Comparison of ENCODE assay signal across 12 mouse cellular contexts in the genomic region with DNA sequence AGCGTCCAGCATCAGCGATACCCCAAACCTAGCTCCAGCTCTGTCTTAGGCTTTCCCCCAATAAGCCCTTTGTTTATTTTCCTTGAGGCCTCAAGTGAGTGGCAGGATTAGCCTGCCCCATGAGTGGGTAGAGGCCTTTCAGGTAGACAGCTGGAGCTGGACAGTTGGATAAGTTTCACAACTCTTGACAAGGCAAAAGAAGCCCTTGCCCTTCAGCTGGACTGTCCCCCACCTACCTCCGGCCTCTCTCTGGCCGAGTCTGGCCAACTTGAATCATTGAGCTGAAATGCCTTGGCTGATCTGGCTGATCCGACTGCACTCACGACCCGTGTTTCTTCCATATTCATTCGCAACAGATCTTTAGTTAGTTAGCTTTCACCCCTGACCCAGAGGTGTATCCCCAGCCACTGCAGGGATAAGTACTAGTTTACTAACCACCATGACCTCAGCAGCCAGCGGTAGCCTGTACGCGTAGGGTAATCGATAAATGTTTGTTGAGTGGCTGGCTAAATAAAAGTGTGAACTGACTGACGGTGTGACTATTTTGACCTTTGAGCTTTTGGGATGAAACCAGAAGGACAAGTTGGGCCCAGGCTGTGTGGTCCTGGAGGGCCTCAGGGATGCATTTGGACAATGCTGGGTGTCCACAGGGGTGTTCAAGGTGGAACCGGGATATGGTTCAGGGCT. TPM values are rescaled to one million over a fixed set of nuclear protein-coding genes. Genes with fewer than 3 reads are reported as not detected.
DNase-seq lines count a peak whose midpoint lies in the region; ATAC-seq and TF ChIP-seq lines count a peak whose summit lies in the region.
"Had no signal": no experiment of that assay in that cellular context is flagged by ENCODE, and none has a peak within 500 bp of the region (broad histone marks: within the 10 kb centered on the region; RNA-seq: fewer than 3 reads in every experiment).

No protein-coding gene starts in this region.

- 76% methylated on average over 14 of the region's 14 CpGs for WGBS in heart, embryonic 15.5 days
- 35% methylated on average over 14 of the region's 14 CpGs for WGBS in lung, postnatal 0 days
- 76% methylated on average over 14 of the region's 14 CpGs for WGBS in limb, embryonic 13.5 days

- intact Hi-C loops in heart, postnatal 14 days (cut with DNase I) = no loop called here

- H3K9ac ChIP-seq in heart, embryonic 15.5 days = no peak overlapping the region
- H3K9ac ChIP-seq in lung, postnatal 0 days (replicated peaks; ENCODE audit: low read depth) = no peak overlapping the region
- H3K9ac ChIP-seq in limb, embryonic 13.5 days = no peak overlapping the region

- peaks cover 12% of the 10 kb centered on the region for H3K4me1 ChIP-seq in heart, embryonic 15.5 days (replicated peaks)
- no peaks in the 10 kb centered on the region for H3K4me1 ChIP-seq in lung, postnatal 0 days (ENCODE audit: insufficient read depth, low read depth, low read length)
- peaks cover 28% of the 10 kb centered on the region for H3K4me1 ChIP-seq in limb, embryonic 13.5 days

- peak overlapping the region; percentile 46; the same call in 1 of the 2 replicates for H3K4me3 ChIP-seq in heart, embryonic 15.5 days
- no peak overlapping the region for H3K4me3 ChIP-seq in lung, postnatal 0 days (ENCODE audit: low read depth, low read length)
- H3K4me3 ChIP-seq in limb, embryonic 13.5 days = no peak overlapping the region
- H3K4me3 ChIP-seq: myocyte had no signal

- TF ChIP-seq EP300 in lung, postnatal 0 days (IDR thresholded peaks at IDR 0.05) = no peak

- H3K27me3 ChIP-seq in heart, embryonic 15.5 days = peaks cover 15% of the 10 kb centered on the region
- no peaks in the 10 kb centered on the region for H3K27me3 ChIP-seq in lung, postnatal 0 days (replicated peaks; ENCODE audit: insufficient read depth, low read length)
- H3K27me3 ChIP-seq in limb, embryonic 13.5 days = peaks cover 18% of the 10 kb centered on the region

- no peaks in the 10 kb centered on the region for H3K36me3 ChIP-seq in heart, embryonic 15.5 days
- no peaks in the 10 kb centered on the region for H3K36me3 ChIP-seq in lung, postnatal 0 days (ENCODE audit: insufficient read depth, low read length)
- no peaks in the 10 kb centered on the region for H3K36me3 ChIP-seq in limb, embryonic 13.5 days

- no peak for ATAC-seq in heart, embryonic 15.5 days (replicated peaks; ENCODE audit: insufficient number of reproducible peaks, insufficient read depth, low FRiP score, low read depth)
- no peak for ATAC-seq in lung, postnatal 0 days
- ATAC-seq in limb, embryonic 13.5 days (ENCODE audit: low FRiP score, low read depth) = no peak
- ATAC-seq: activated CD4-positive, CD25-positive, alpha-beta regulatory T cell, adult 4 months had no signal

- no peak for TF ChIP-seq CTCF in lung, postnatal 0 days (IDR thresholded peaks at IDR 0.05)

- H3K9me3 ChIP-seq in heart, embryonic 15.5 days (replicated peaks) = no peaks in the 10 kb centered on the region
- no peaks in the 10 kb centered on the region for H3K9me3 ChIP-seq in lung, postnatal 0 days (ENCODE audit: low read length)
- H3K9me3 ChIP-seq in limb, embryonic 13.5 days = peaks cover 5% of the 10 kb centered on the region

- H3K27ac ChIP-seq in heart, embryonic 15.5 days = no peak overlapping the region
- peak overlapping the region; percentile 83 for H3K27ac ChIP-seq in lung, postnatal 0 days (ENCODE audit: low read length)
- no peak overlapping the region for H3K27ac ChIP-seq in limb, embryonic 13.5 days
- H3K27ac ChIP-seq: macrophage had no signal

- no peak for DNase-seq in heart, postnatal 14 days
- DNase-seq in lung, postnatal 0 days (ENCODE audit: low spot score) = peak; percentile 19
- DNase-seq in lung, adult 18-20 months = no peak
- DNase-seq in yolk sac, embryonic 10.5 days (ENCODE audit: low spot score) = peak; percentile 58
- no peak for DNase-seq in layer of hippocampus, postnatal 10 days (ENCODE audit: low spot score in 2 of 2)

- H3K4me2 ChIP-seq in heart, embryonic 15.5 days = peak overlapping the region; percentile 74
- peak overlapping the region; percentile 65 for H3K4me2 ChIP-seq in lung, postnatal 0 days (replicated peaks; ENCODE audit: low read depth, low read length)
- H3K4me2 ChIP-seq in limb, embryonic 13.5 days (replicated peaks) = peak overlapping the region; percentile 67

RNA-seq across cellular contexts. Expression of a gene that starts 0.7 kb away (rescaled TPM):
- polyA plus RNA-seq in heart, embryonic 15.5 days (2015; fragmentation: Nextera tagmentation; extraction: Ambion mirVana) = 0.39 and 1.2 TPM in 2 replicates
- under 1 TPM; 0.22 to 0.26 TPM for total RNA-seq in heart, postnatal 14 days (2021)
- polyA plus RNA-seq in lung, postnatal 0 days (2015; fragmentation: Nextera tagmentation; extraction: Ambion mirVana) = 16.7 and 17.4 TPM in 2 replicates
- 1.8 and 2.0 TPM in 2 replicates for polyA plus RNA-seq in limb, embryonic 13.5 days (2015; fragmentation: Nextera tagmentation; extraction: Ambion mirVana)
- total RNA-seq in layer of hippocampus, postnatal 10 days (2021) = 1 to 10 TPM in 1 of 2 experiments, under 1 TPM in 1; 0.58 to 1.2 TPM
- polyA plus RNA-seq: activated CD4-positive, CD25-positive, alpha-beta regulatory T cell, adult 4 months; macrophage; myocyte had no signal

RNA-seq across cellular contexts. Expression of a gene that starts 17.8 kb away (rescaled TPM):
- 0.48 and 2.0 TPM in 2 replicates for polyA plus RNA-seq in heart, embryonic 15.5 days (2015; fragmentation: Nextera tagmentation; extraction: Ambion mirVana)
- not detected for total RNA-seq in heart, postnatal 14 days (2021)
- 23.1 and 23.2 TPM in 2 replicates for polyA plus RNA-seq in lung, postnatal 0 days (2015; fragmentation: Nextera tagmentation; extraction: Ambion mirVana)
- 1.0 and 2.0 TPM in 2 replicates for polyA plus RNA-seq in limb, embryonic 13.5 days (2015; fragmentation: Nextera tagmentation; extraction: Ambion mirVana)
- not detected for total RNA-seq in layer of hippocampus, postnatal 10 days (2021)
- total RNA-seq: common myeloid progenitor, adult 5-6 weeks had no signal
- polyA plus RNA-seq: activated CD4-positive, CD25-positive, alpha-beta regulatory T cell, adult 4 months; heart, postnatal 0 days; macrophage; myocyte had no signal

RNA-seq across cellular contexts. Expression of a gene that starts 54.7 kb away (rescaled TPM):
- polyA plus RNA-seq in heart, embryonic 15.5 days (2015; fragmentation: Nextera tagmentation; extraction: Ambion mirVana) = 51.9 and 63.3 TPM in 2 replicates
- total RNA-seq in heart, postnatal 14 days (2021) = 100 to 1,000 TPM; 101 to 106 TPM
- polyA plus RNA-seq in lung, postnatal 0 days (2015; fragmentation: Nextera tagmentation; extraction: Ambion mirVana) = 108 and 119 TPM in 2 replicates
- polyA plus RNA-seq in limb, embryonic 13.5 days (2015; fragmentation: Nextera tagmentation; extraction: Ambion mirVana) = 21.5 and 22.8 TPM in 2 replicates
- 10 to 100 TPM; 15.3 to 16.2 TPM for total RNA-seq in layer of hippocampus, postnatal 10 days (2021)
- polyA plus RNA-seq: activated CD4-positive, CD25-positive, alpha-beta regulatory T cell, adult 4 months; macrophage; myocyte had no signal

Comparison
In these comparisons a context has a peak if more than half of its experiments do, and no peak if none do; other contexts are left out.
1. DNase-seq: peak in lung, postnatal 0 days (single experiment) and yolk sac, embryonic 10.5 days (single experiment); none in heart, postnatal 14 days (0 of 2), lung, adult 18-20 months (0 of 2) and layer of hippocampus, postnatal 10 days (0 of 2).
2. Peak in every context shown above with its lines, with median percentiles within 50 percentile points of each other: H3K4me2 ChIP-seq.